Mouse (Mus musculus): ENCODE measurements around the gene Eps15.

The Eps15 gene

DNA sequence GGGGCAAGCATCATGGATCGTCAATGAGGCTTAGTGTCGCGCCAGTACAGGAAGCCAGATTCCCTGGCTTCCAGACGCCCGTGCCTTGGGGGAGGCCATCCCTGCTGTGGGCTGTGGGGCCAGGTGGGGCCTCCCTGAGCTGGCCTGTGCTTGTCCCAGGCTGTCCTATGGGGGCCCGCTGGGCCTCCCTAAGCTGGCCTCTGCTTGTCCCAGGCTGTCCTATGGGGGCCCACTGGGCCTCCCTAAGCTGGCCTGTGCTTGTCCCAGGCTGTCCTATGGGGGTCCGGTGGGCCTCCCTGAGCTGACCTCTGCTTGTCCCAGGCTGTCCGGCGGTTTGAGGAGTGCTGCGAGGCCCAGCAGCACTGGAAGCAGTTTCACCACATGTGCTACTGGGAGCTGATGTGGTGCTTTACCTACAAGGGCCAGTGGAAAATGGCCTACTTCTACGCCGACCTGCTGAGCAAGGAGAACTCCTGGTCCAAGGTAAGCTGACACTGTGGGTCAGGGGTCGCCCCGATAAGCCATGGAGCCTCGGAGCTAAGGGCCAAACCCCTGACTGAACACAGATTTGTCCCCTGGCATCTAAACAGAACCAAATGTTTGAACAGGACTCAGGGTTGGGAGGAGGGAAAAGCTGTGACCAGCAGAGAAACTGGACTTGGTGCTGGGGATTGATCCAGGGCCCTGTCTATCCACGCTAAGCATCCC lies 152.8 kb downstream of the Eps15 start:
- no peak for DNase-seq (ENCODE audit: low spot score)

DNA sequence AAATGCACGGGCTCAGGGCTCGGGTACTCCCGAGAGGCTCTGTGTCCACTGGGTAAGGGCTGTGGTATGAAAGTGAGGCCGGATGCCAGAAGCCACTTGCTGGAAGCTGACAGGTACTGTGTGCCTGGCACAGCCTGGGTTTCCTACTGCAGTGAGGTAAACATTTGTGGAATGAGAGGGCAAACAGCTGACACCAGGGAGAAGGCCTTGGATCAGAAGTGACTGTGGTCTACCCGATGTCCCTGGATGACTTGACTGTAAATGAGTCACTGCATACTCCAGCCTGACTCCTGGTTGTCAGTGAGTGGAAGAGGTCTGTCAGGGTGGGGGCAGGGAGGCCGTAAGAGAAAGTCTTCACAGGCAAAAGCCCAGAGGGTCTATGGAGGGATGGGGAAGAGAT lies 153.6 kb downstream of the Eps15 start:
- no peak for DNase-seq (ENCODE audit: low spot score)

GRCm38 (mm10) chr4:109434256-109434655 lies 154.2 kb downstream of the Eps15 start:
- no peak for DNase-seq (ENCODE audit: low spot score)
